Mouse (Mus musculus) kidney, adult 10 weeks (tissue): ENCODE measurements around the gene Ncam2. TPM values are rescaled to one million over a fixed set of nuclear protein-coding genes. Genes with fewer than 3 reads are reported as not detected.

Experiments
- polyA plus RNA-seq: library from polyadenylated mRNA; stranded (reverse); fragments of 350-450 nt; fragmentation: Illumina TruSeq; extraction: RNeasy Lipid Tissue Mini Kit (QIAGEN cat#74804); gene quantifications from one replicate; pipeline ENCODE4 v1.2.3, GENCODE M21; 2014; ENCODE audit warnings: low read depth, low replicate concordance

Ncam2 gene
- 2.5 TPM for polyA plus RNA-seq

DNA sequence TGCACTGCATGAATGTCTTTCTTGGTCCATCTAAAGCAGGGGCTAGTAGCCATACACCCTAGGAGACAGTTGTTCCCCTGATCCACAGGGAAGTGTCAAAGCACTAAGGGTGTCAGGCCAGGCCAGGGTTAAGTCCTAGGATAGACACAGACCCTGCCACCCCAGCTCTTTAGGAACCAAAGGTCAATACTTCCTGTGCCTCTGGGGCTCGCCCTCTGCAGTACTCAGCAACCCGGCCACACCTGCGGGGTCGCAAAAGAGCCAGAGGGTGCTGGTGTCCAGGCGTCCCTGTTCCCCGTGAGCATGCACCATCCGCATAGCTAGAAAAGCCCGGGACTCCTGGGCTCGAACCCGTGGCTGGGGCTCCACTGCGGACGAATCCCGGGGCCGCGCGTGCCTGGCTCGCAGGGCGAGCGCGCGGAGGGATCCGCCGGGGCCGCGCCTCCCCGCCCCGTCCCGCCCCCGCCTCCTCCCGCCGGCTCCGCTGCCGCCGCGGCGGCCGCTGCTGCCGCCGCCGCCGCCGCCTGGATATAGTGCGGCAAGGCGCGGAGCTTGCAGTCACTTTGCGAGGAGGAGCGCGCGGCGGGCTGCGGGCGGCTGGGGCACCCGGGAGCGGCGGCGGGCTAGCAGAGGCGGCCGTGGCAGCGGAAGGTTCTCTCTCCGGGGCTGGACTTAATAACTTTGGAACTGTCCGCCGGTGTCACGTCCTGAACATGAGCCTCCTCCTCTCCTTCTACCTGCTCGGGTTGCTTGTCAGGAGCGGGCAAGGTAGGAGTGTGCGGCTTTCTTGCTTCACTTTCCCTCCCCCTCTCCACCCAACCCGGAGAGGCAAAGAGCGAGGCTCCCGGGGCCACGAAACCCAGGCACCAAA is at the start of gene Ncam2:
Gene Ncam2 (plus strand): TSS at position 497 of the 871 bp plus-strand sequence.

